Mouse (Mus musculus): ENCODE measurements around the gene Tnfaip8l3.

DNA sequence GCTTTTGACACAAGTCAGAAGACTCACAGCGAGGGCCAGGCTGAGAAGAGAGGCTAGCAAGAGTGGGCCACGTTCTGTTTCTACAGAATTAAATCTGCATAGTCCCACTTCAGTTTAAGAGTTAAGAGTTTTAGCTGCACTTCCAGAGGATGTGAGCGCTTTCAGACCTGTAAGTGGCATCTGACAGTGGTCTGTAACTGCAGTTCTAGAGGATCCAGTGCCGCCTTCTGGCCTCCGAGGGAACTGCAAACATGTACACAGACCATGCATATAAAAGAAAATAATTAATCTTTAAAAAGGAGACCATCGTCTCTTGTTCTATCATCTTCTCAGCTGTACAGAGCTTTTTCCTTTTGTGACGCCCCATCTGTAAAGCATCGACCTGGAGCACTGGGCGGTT lies 83.3 kb downstream of the Tnfaip8l3 start:
- TF ChIP-seq CTCF (IDR thresholded peaks at IDR 0.05; ENCODE audit: low read depth) (peak; percentile 78), EP300 (optimal IDR thresholded peaks at IDR 0.05) (no peak)

Data from stomach, postnatal 0 days (tissue).